Mouse (Mus musculus) MEL (cell line): ENCODE measurements around the gene 5430427O19Rik. TPM values are rescaled to one million over a fixed set of nuclear protein-coding genes. Genes with fewer than 3 reads are reported as not detected.

Experiments used
- DNase-seq: peaks from one replicate; pipeline ENCODE4 v3.0.0; 2011; ENCODE audit warnings: low read depth, low spot score
- H3K27ac ChIP-seq: 2 replicates; pipeline ENCODE4 v1.5.1; 2012; ENCODE audit warnings: low read depth, mild to moderate bottlenecking, control low read depth, low read length, moderate library complexity; ENCODE audit not compliant: control insufficient read depth
- H3K27me3 ChIP-seq, 2 experiments: fragments of 150-350 bp in 1 of 2; sonication (generic) in 1 of 2; 2 replicates each; pipeline ENCODE4 v1.6.1; 2012; ENCODE audit warnings: low read length in 2 of 2, mild to moderate bottlenecking in 2 of 2, improper control_type of control experiment in 1 of 2, moderate library complexity in 1 of 2; ENCODE audit not compliant: insufficient read depth in 2 of 2, control insufficient read depth in 1 of 2
- H3K36me3 ChIP-seq, 2 experiments: 2 replicates each; pipeline ENCODE4 v1.6.1; 2012 to 2014; ENCODE audit warnings: low read length in 2 of 2, improper control_type of control experiment in 1 of 2, inconsistent platforms in 1 of 2, mild to moderate bottlenecking in 1 of 2; ENCODE audit not compliant: insufficient read depth in 2 of 2, control insufficient read depth in 1 of 2
- H3K4me1 ChIP-seq, 2 experiments: fragments of 150-350 bp in 1 of 2; sonication (generic) in 1 of 2; 2 replicates each; pipeline ENCODE4 v1.6.1; 2012; ENCODE audit warnings: low read length in 2 of 2, improper control_type of control experiment in 1 of 2, mild to moderate bottlenecking in 1 of 2; ENCODE audit not compliant: insufficient read depth in 2 of 2, control insufficient read depth in 1 of 2
- H3K4me3 ChIP-seq, 2 experiments: fragments of 150-350 bp in 1 of 2; sonication (generic) in 1 of 2; 2 replicates each; pipeline ENCODE4 v1.5.1; 2012; ENCODE audit warnings: low read depth in 2 of 2, low read length in 2 of 2, mild to moderate bottlenecking in 2 of 2, moderate library complexity in 2 of 2, control low read depth in 1 of 2, improper control_type of control experiment in 1 of 2; ENCODE audit not compliant: control insufficient read depth in 1 of 2, insufficient read depth in 1 of 2
- H3K79me2 ChIP-seq: 2 replicates; pipeline ENCODE4 v1.6.1; 2012; ENCODE audit warnings: mild to moderate bottlenecking, low read length, moderate library complexity; ENCODE audit not compliant: control insufficient read depth, poor library complexity, insufficient read depth
- H3K9ac ChIP-seq: 2 replicates; pipeline ENCODE4 v1.6.1; 2012; ENCODE audit warnings: low read depth, mild to moderate bottlenecking, control low read depth, low read length, moderate library complexity; ENCODE audit not compliant: control insufficient read depth, poor library complexity, severe bottlenecking
- H3K9me3 ChIP-seq: fragments of 150-350 bp; sonication (generic); replicated peaks from 2 replicates; pipeline ENCODE4 v1.6.1; 2012; ENCODE audit warnings: mild to moderate bottlenecking, low read length, improper control_type of control experiment, moderate library complexity; ENCODE audit not compliant: insufficient read depth
- BHLHE40 ChIP-seq: IDR thresholded peaks from 2 replicates; pipeline ENCODE4 v1.6.1; 2012; ENCODE audit warnings: low read depth, mild to moderate bottlenecking, inconsistent platforms, low read length, improper control_type of control experiment, borderline replicate concordance
- CHD1 ChIP-seq: IDR thresholded peaks from 2 replicates; pipeline ENCODE4 v1.6.1; 2012; ENCODE audit warnings: low read depth, mild to moderate bottlenecking, inconsistent platforms, low read length, improper control_type of control experiment
- CHD2 ChIP-seq: IDR thresholded peaks from 2 replicates; pipeline ENCODE4 v1.6.1; 2011; ENCODE audit warnings: low read length, improper control_type of control experiment
- CTCF ChIP-seq, 3 experiments: IDR thresholded peaks in 2 of 3; conservative IDR thresholded peaks in 1 of 3; 2 replicates each; pipeline ENCODE4 v1.5.1; 2011 to 2012; ENCODE audit warnings: low read length in 3 of 3, low read depth in 2 of 3, mild to moderate bottlenecking in 2 of 3, improper control_type of control experiment in 1 of 3, inconsistent platforms in 1 of 3, mixed read lengths in 1 of 3, moderate library complexity in 1 of 3; ENCODE audit not compliant: control insufficient read depth in 1 of 3, insufficient read depth in 1 of 3, poor library complexity in 1 of 3, severe bottlenecking in 1 of 3
- E2F4 ChIP-seq: IDR thresholded peaks from 2 replicates; pipeline ENCODE4 v1.6.1; 2011; ENCODE audit warnings: low read depth, low read length, improper control_type of control experiment, borderline replicate concordance
- ELF1 ChIP-seq: IDR thresholded peaks from 2 replicates; pipeline ENCODE4 v1.6.1; 2014; ENCODE audit warnings: low read depth, mild to moderate bottlenecking, inconsistent platforms, low read length, improper control_type of control experiment, moderate library complexity
- ETS1 ChIP-seq: IDR thresholded peaks from 2 replicates; pipeline ENCODE4 v1.6.1; 2012; ENCODE audit warnings: low read depth, mild to moderate bottlenecking, inconsistent platforms, low read length, improper control_type of control experiment, moderate library complexity
- GATA1 ChIP-seq: IDR thresholded peaks from 2 replicates; pipeline ENCODE4 v1.6.1; 2011; ENCODE audit warnings: low read depth, low read length, improper control_type of control experiment
- JUND ChIP-seq: IDR thresholded peaks from 2 replicates; pipeline ENCODE4 v1.6.1; 2011; ENCODE audit warnings: low read depth, mild to moderate bottlenecking, improper control_type of control experiment, low read length
- MAFK ChIP-seq: IDR thresholded peaks from 2 replicates; pipeline ENCODE4 v1.6.1; 2011; ENCODE audit warnings: low read depth, mild to moderate bottlenecking, low read length, improper control_type of control experiment, borderline replicate concordance
- MAZ ChIP-seq: IDR thresholded peaks from 2 replicates; pipeline ENCODE4 v1.6.1; 2012; ENCODE audit warnings: low read depth, mild to moderate bottlenecking, inconsistent platforms, low read length, improper control_type of control experiment
- MEF2A ChIP-seq: IDR thresholded peaks from 2 replicates; pipeline ENCODE4 v1.6.1; 2014; ENCODE audit warnings: low read depth, mild to moderate bottlenecking, inconsistent platforms, low read length, improper control_type of control experiment; ENCODE audit not compliant: poor library complexity, insufficient replicate concordance, severe bottlenecking; ENCODE audit errors: extremely low read depth
- MYC ChIP-seq: IDR thresholded peaks from 2 replicates; pipeline ENCODE4 v1.6.1; 2011; ENCODE audit warnings: low read depth, mild to moderate bottlenecking, low read length, improper control_type of control experiment, moderate library complexity
- NELFE ChIP-seq: IDR thresholded peaks from 2 replicates; pipeline ENCODE4 v1.6.1; 2011; ENCODE audit warnings: low read depth, low read length, improper control_type of control experiment
- NRF1 ChIP-seq: IDR thresholded peaks from 2 replicates; pipeline ENCODE4 v1.6.1; 2014; ENCODE audit warnings: low read depth, mild to moderate bottlenecking, inconsistent platforms, low read length, improper control_type of control experiment, moderate library complexity; ENCODE audit not compliant: poor library complexity, insufficient read depth, severe bottlenecking
- POLR2AphosphoS2 ChIP-seq: IDR thresholded peaks from 2 replicates; pipeline ENCODE4 v1.6.1; 2011; ENCODE audit warnings: low read length, improper control_type of control experiment
- POLR2AphosphoS5 ChIP-seq: IDR thresholded peaks from 2 replicates; pipeline ENCODE4 v1.6.1; 2012; ENCODE audit warnings: low read depth, borderline replicate concordance, mild to moderate bottlenecking, inconsistent platforms, low read length, moderate library complexity, mixed read lengths
- RAD21 ChIP-seq: IDR thresholded peaks from 2 replicates; pipeline ENCODE4 v1.6.1; 2011; ENCODE audit warnings: mild to moderate bottlenecking, low read depth, low read length, improper control_type of control experiment
- RCOR1 ChIP-seq: IDR thresholded peaks from 2 replicates; pipeline ENCODE4 v1.6.1; 2012; ENCODE audit warnings: low read depth, mild to moderate bottlenecking, inconsistent platforms, low read length, improper control_type of control experiment
- SMC3 ChIP-seq: IDR thresholded peaks from 2 replicates; pipeline ENCODE4 v1.6.1; 2011; ENCODE audit warnings: low read depth, low read length, improper control_type of control experiment
- TCF12 ChIP-seq: IDR thresholded peaks from 2 replicates; pipeline ENCODE4 v1.6.1; 2014; ENCODE audit warnings: low read depth, mild to moderate bottlenecking, inconsistent platforms, low read length, improper control_type of control experiment, moderate library complexity
- USF1 ChIP-seq: IDR thresholded peaks from 2 replicates; pipeline ENCODE4 v1.6.1; 2014; ENCODE audit warnings: low read depth, mild to moderate bottlenecking, inconsistent platforms, low read length, improper control_type of control experiment, moderate library complexity
- USF2 ChIP-seq, 2 experiments: IDR thresholded peaks; 2 replicates each; pipeline ENCODE4 v1.6.1; 2011 to 2012; ENCODE audit warnings: improper control_type of control experiment in 2 of 2, low read length in 2 of 2, borderline replicate concordance in 1 of 2, inconsistent platforms in 1 of 2, low read depth in 1 of 2, mild to moderate bottlenecking in 1 of 2; ENCODE audit not compliant: insufficient read depth in 1 of 2
- ZC3H11A ChIP-seq: IDR thresholded peaks from 2 replicates; pipeline ENCODE4 v1.6.1; 2012; ENCODE audit warnings: low read depth, mild to moderate bottlenecking, inconsistent platforms, low read length, improper control_type of control experiment
- ZKSCAN1 ChIP-seq: IDR thresholded peaks from 2 replicates; pipeline ENCODE4 v1.6.1; 2012; ENCODE audit warnings: low read depth, mild to moderate bottlenecking, inconsistent platforms, low read length, improper control_type of control experiment, moderate library complexity
- ZNF384 ChIP-seq: IDR thresholded peaks from 2 replicates; pipeline ENCODE4 v1.6.1; 2012; ENCODE audit warnings: low read depth, mild to moderate bottlenecking, inconsistent platforms, low read length, improper control_type of control experiment
- polyA plus RNA-seq, 2 experiments: library from polyadenylated mRNA; stranded (reverse) in 1 of 2; unstranded in 1 of 2; fragments of >175 nt in 1 of 2; fragments of >200 nt in 1 of 2; gene quantifications; 2 replicates each; pipeline versions ENCODE4 v1.2.1 to v1.2.4; 2012; ENCODE audit warnings: low replicate concordance in 2 of 2, low read depth in 1 of 2; ENCODE audit not compliant: insufficient read length in 2 of 2, insufficient read depth in 1 of 2, missing spikeins in 1 of 2
- total RNA-seq: library from RNA; depleted of rRNA; stranded (reverse); fragments of 300-350 nt; gene quantifications from 2 replicates; pipeline ENCODE4 v1.2.3, GENCODE M21; 2012

Gene 5430427O19Rik
- total and polyA plus RNA-seq, 3 experiments: 1.2 to 1.7 TPM; not detected in 1

- no peaks in the 10 kb centered on the region for H3K27me3 ChIP-seq
- no peaks in the 10 kb centered on the region for H3K9me3 ChIP-seq
- H3K4me3 ChIP-seq: no peak overlapping the region
- H3K9ac ChIP-seq: no peak overlapping the region
- H3K79me2 ChIP-seq: no peaks in the 10 kb centered on the region
- no peak overlapping the region for H3K27ac ChIP-seq
- no peak for DNase-seq
- no peaks in the 10 kb centered on the region for H3K4me1 ChIP-seq
- H3K36me3 ChIP-seq: no peaks in the 10 kb centered on the region
- TF ChIP-seq MYC: no peak
- no peak for TF ChIP-seq RAD21
- TF ChIP-seq CHD1: no peak
- no peak for TF ChIP-seq ZNF384
- no peak for TF ChIP-seq E2F4
- no peak for TF ChIP-seq SMC3
- TF ChIP-seq NRF1: no peak
- TF ChIP-seq BHLHE40: no peak
- TF ChIP-seq USF2 (IDR thresholded peaks at IDR 0.05; ENCODE audit: borderline replicate concordance in 1 of 2, insufficient read depth in 1 of 2, low read depth in 1 of 2, low read length in 2 of 2): no peak
- no peak for TF ChIP-seq USF1
- no peak for TF ChIP-seq GATA1
- no peak for TF ChIP-seq ZC3H11A
Observed at GRCm38 (mm10) chrX:85829000-85829399, 41.2 kb upstream of the 5430427O19Rik start.

DNA sequence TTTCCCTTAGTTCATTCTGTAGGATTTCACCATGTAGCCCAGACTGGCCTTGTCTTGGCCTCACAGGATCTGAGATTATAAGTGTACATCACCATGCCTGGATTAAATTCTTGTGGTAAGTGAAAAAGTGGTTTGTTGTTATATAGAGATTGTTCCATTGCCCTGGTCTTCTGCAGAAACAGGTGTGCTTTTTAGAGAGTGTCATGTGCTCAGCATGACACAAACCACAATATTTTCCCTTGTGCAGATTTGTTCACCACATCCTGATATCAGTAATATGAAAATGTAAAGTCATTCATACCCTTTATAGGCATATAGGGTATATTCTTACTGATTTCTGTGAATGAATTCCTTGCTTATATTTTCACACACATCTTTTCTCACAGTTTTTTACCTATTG lies 31.0 kb upstream of the 5430427O19Rik start:
- Histone ChIP-seq H3K79me2 (no peaks in the 10 kb centered on the region), H3K36me3 (no peaks in the 10 kb centered on the region), H3K27me3 (no peaks in the 10 kb centered on the region), H3K9me3 (no peaks in the 10 kb centered on the region), H3K9ac (no peak overlapping the region), H3K27ac (no peak overlapping the region), H3K4me3 (no peak overlapping the region), H3K4me1 (no peaks in the 10 kb centered on the region)
- no peak for DNase-seq
- no peak for TF ChIP-seq POLR2AphosphoS2
- no peak for TF ChIP-seq POLR2AphosphoS5
- TF ChIP-seq NELFE: no peak
- no peak for TF ChIP-seq CHD2
- no peak for TF ChIP-seq USF2 (IDR thresholded peaks at IDR 0.05; ENCODE audit: borderline replicate concordance in 1 of 2, insufficient read depth in 1 of 2, low read depth in 1 of 2, low read length in 2 of 2)
- TF ChIP-seq E2F4: no peak
- no peak for TF ChIP-seq RCOR1
- TF ChIP-seq MYC: no peak
- TF ChIP-seq TCF12: no peak
- TF ChIP-seq MEF2A: no peak
- TF ChIP-seq CHD1: no peak
- TF ChIP-seq JUND: no peak
- TF ChIP-seq ETS1: no peak
- TF ChIP-seq ZKSCAN1: no peak
- TF ChIP-seq ZNF384: no peak
- no peak for TF ChIP-seq ELF1
- no peak for TF ChIP-seq CTCF (IDR thresholded peaks at IDR 0.05 in 2 of 3, conservative IDR thresholded peaks at IDR 0.05 in 1 of 3; ENCODE audit: control insufficient read depth in 1 of 3, insufficient read depth in 1 of 3, low read depth in 2 of 3, low read length in 3 of 3, poor library complexity in 1 of 3, severe bottlenecking in 1 of 3)
- no peak for TF ChIP-seq ZC3H11A
- no peak for TF ChIP-seq MAFK
- TF ChIP-seq MAZ: no peak
